14 mouse cellular contexts compared by ENCODE assay signal in genomic region chr5:76243929-76244328, GRCm38 (mm10).
"Had no signal": no experiment of that assay in that cellular context is flagged by ENCODE, and none has a peak within 500 bp of the region (broad histone marks: within the 10 kb centered on the region; RNA-seq: fewer than 3 reads in every experiment).

No protein-coding gene starts in this region.

- H3K9ac ChIP-seq: lung, embryonic 14.5 days; midbrain, embryonic 13.5 days; midbrain, embryonic 15.5 days; neural tube, embryonic 12.5 days; stomach, embryonic 15.5 days had no signal

- H3K27ac ChIP-seq: midbrain, embryonic 10.5 days; midbrain, embryonic 13.5 days; midbrain, embryonic 15.5 days; neural tube, embryonic 12.5 days; stomach, embryonic 15.5 days; stomach, postnatal 0 days had no signal

- H3K9me3 ChIP-seq: midbrain, embryonic 10.5 days; midbrain, embryonic 13.5 days; midbrain, embryonic 15.5 days; neural tube, embryonic 12.5 days; stomach, embryonic 15.5 days had no signal

- H3K27me3 ChIP-seq: midbrain, embryonic 13.5 days; midbrain, embryonic 15.5 days; neural tube, embryonic 12.5 days; stomach, embryonic 15.5 days had no signal

- H3K4me3 ChIP-seq: midbrain, embryonic 10.5 days; midbrain, embryonic 13.5 days; midbrain, embryonic 15.5 days; neural tube, embryonic 12.5 days; stomach, embryonic 15.5 days had no signal

- ATAC-seq: midbrain, embryonic 13.5 days; midbrain, embryonic 15.5 days had no signal

- DNase-seq: lung, adult 18-20 months; lung, embryonic 14.5 days; lung, postnatal 10 days; lung, postnatal 4 days; right cerebral cortex, postnatal 14 days; thymus, adult 2 months; thymus, postnatal 25 days; thymus, postnatal 4 days had no signal

- H3K4me2 ChIP-seq: lung, embryonic 14.5 days; midbrain, embryonic 13.5 days; midbrain, embryonic 15.5 days; neural tube, embryonic 12.5 days; stomach, embryonic 15.5 days had no signal

- H3K4me1 ChIP-seq: midbrain, embryonic 10.5 days; midbrain, embryonic 13.5 days; midbrain, embryonic 15.5 days; neural tube, embryonic 12.5 days; stomach, embryonic 15.5 days had no signal
